Mouse (Mus musculus): Measurements from ENCODE around the gene Nfia.

Gene Nfia

GRCm38 (mm10) chr4:97780024-97780423 lies 7.5 kb downstream of the Nfia start:
- intact Hi-C loops (cut with DNase I): loop anchor here (5.0 kb wide), 2 partner anchors 37 to 82 kb away; no protein-coding TSS in a partner anchor

GRCm38 (mm10) chr4:97780666-97781435 lies 8.3 kb downstream of the Nfia start:
- intact Hi-C loops (cut with DNase I): loop anchor here (5.0 kb wide), 2 partner anchors 36 to 81 kb away; no protein-coding TSS in a partner anchor

GRCm38 (mm10) chr4:97782069-97782468 lies 9.5 kb downstream of the Nfia start:
- intact Hi-C loops (cut with DNase I): loop anchor here (5.0 kb wide), 2 partner anchors 35 to 80 kb away; no protein-coding TSS in a partner anchor

- intact Hi-C loops (cut with DNase I): loop anchor here (5.0 kb wide), 2 partner anchors 35 to 80 kb away; no protein-coding TSS in a partner anchor
Observed at GRCm38 (mm10) chr4:97782497-97782896, 10.0 kb downstream of the Nfia start.

- intact Hi-C loops (cut with DNase I): loop anchor here (5.0 kb wide), 2 partner anchors 34 to 79 kb away; no protein-coding TSS in a partner anchor
Observed at GRCm38 (mm10) chr4:97783073-97783879, 10.7 kb downstream of the Nfia start.

GRCm38 (mm10) chr4:97784236-97784635 lies 11.7 kb downstream of the Nfia start:
- intact Hi-C loops (cut with DNase I): loop anchor here (5.0 kb wide), 2 partner anchors 33 to 78 kb away; no protein-coding TSS in a partner anchor

- intact Hi-C loops (cut with DNase I): no loop called here
Observed at GRCm38 (mm10) chr4:97785547-97786271, 13.2 kb downstream of the Nfia start.

GRCm38 (mm10) chr4:97786571-97786970 lies 14.0 kb downstream of the Nfia start:
- intact Hi-C loops (cut with DNase I): no loop called here

GRCm38 (mm10) chr4:97787515-97787914 lies 15.0 kb downstream of the Nfia start:
- intact Hi-C loops (cut with DNase I): no loop called here

- intact Hi-C loops (cut with DNase I): no loop called here
Observed at GRCm38 (mm10) chr4:97788537-97788936, 16.0 kb downstream of the Nfia start.

- intact Hi-C loops (cut with DNase I): no loop called here
Observed at GRCm38 (mm10) chr4:97793931-97794330, 21.4 kb downstream of the Nfia start.

GRCm38 (mm10) chr4:97794865-97795264 lies 22.3 kb downstream of the Nfia start:
- intact Hi-C loops (cut with DNase I): no loop called here

GRCm38 (mm10) chr4:97795957-97796356 lies 23.4 kb downstream of the Nfia start:
- intact Hi-C loops (cut with DNase I): no loop called here

GRCm38 (mm10) chr4:97796505-97796904 lies 24.0 kb downstream of the Nfia start:
- intact Hi-C loops (cut with DNase I): no loop called here

- intact Hi-C loops (cut with DNase I): no loop called here
Observed at GRCm38 (mm10) chr4:97803791-97804190, 31.3 kb downstream of the Nfia start.

GRCm38 (mm10) chr4:97804638-97805037 lies 32.1 kb downstream of the Nfia start:
- intact Hi-C loops (cut with DNase I): no loop called here

GRCm38 (mm10) chr4:97805255-97805654 lies 32.7 kb downstream of the Nfia start:
- intact Hi-C loops (cut with DNase I): no loop called here

- intact Hi-C loops (cut with DNase I): no loop called here
Observed at GRCm38 (mm10) chr4:97805896-97806808, 33.6 kb downstream of the Nfia start.

- intact Hi-C loops (cut with DNase I): no loop called here
Observed at GRCm38 (mm10) chr4:97806924-97807323, 34.4 kb downstream of the Nfia start.

- intact Hi-C loops (cut with DNase I): no loop called here
Observed at GRCm38 (mm10) chr4:97808885-97809284, 36.4 kb downstream of the Nfia start.

All from adrenal gland (tissue).